Mouse (Mus musculus): ENCODE measurements around the gene Rnf212b.

- no peak for TF ChIP-seq CTCF (IDR thresholded peaks at IDR 0.05; ENCODE audit: low read depth, low read length)
- TF ChIP-seq TAL1 (conservative IDR thresholded peaks at IDR 0.05; ENCODE audit: low read depth, low read length) = no peak
- no peak for TF ChIP-seq POLR2AphosphoS5 (IDR thresholded peaks at IDR 0.05; ENCODE audit: insufficient replicate concordance, low read depth, low read length)
Observed at GRCm38 (mm10) chr14:54860511-54860910, 46.6 kb downstream of the Rnf212b start.
